Mouse (Mus musculus): Measurements from ENCODE around the gene Ankrd33b. TPM values are rescaled to one million over a fixed set of nuclear protein-coding genes. Genes with fewer than 3 reads are reported as not detected.

Ankrd33b gene
- total RNA-seq, 2 experiments from 2014 or later = 16.2 to 17.4 TPM

GRCm38 (mm10) chr15:31369125-31369612, 1.6 kb upstream of the Ankrd33b start:
- intact Hi-C loops (cut with DNase I) = loop anchor here (5.0 kb wide), 1 partner anchor 78 kb away; no protein-coding TSS in a partner anchor
- no peak for DNase-seq

GRCm38 (mm10) chr15:31368556-31368955, 1.0 kb upstream of the Ankrd33b start:
- intact Hi-C loops (cut with DNase I) = loop anchor here (5.0 kb wide), 1 partner anchor 79 kb away; no protein-coding TSS in a partner anchor

GRCm38 (mm10) chr15:31366596-31367480, 688 bp downstream of the Ankrd33b start:
- DNase-seq = no peak
- intact Hi-C loops (cut with DNase I) = loop anchor here (2.0 to 5.0 kb wide), 3 partner anchors 52 to 80 kb away; no protein-coding TSS in a partner anchor

More at GRCm38 (mm10) chr15:31368556-31368955, 1.0 kb upstream of the Ankrd33b start:
- DNase-seq = no peak

- peak; percentile 59 to 61 for DNase-seq
- intact Hi-C loops (cut with DNase I) = loop anchor here (2.0 to 5.0 kb wide), 4 partner anchors 21 to 81 kb away; no protein-coding TSS in a partner anchor
These were observed 1.6 kb downstream of the Ankrd33b start for GRCm38 (mm10) chr15:31365720-31366591.

- no peak for DNase-seq
- intact Hi-C loops (cut with DNase I) = loop anchor here (2.0 to 5.0 kb wide), 2 partner anchors 20 to 82 kb away; no protein-coding TSS in a partner anchor
These were observed 2.3 kb downstream of the Ankrd33b start for GRCm38 (mm10) chr15:31365041-31365719.

GRCm38 (mm10) chr15:31364396-31364795, 3.1 kb downstream of the Ankrd33b start:
- intact Hi-C loops (cut with DNase I) = loop anchor here (2.0 kb wide), 1 partner anchor 20 kb away; no protein-coding TSS in a partner anchor
- no peak for DNase-seq

- intact Hi-C loops (cut with DNase I) = loop anchor here (2.0 kb wide), 1 partner anchor 19 kb away; no protein-coding TSS in a partner anchor
- no peak for DNase-seq
These were observed 3.6 kb downstream of the Ankrd33b start for GRCm38 (mm10) chr15:31363981-31364361.

- intact Hi-C loops (cut with DNase I) = no loop called here
- DNase-seq = no peak
These were observed 4.1 kb downstream of the Ankrd33b start for GRCm38 (mm10) chr15:31363241-31363980.

GRCm38 (mm10) chr15:31361259-31361853, 6.2 kb downstream of the Ankrd33b start:
- intact Hi-C loops (cut with DNase I) = no loop called here

GRCm38 (mm10) chr15:31360593-31360992, 6.9 kb downstream of the Ankrd33b start:
- intact Hi-C loops (cut with DNase I) = no loop called here
- no peak for DNase-seq

More at GRCm38 (mm10) chr15:31361259-31361853, 6.2 kb downstream of the Ankrd33b start:
- no peak for DNase-seq

GRCm38 (mm10) chr15:31359805-31360204, 7.7 kb downstream of the Ankrd33b start:
- DNase-seq = no peak
- intact Hi-C loops (cut with DNase I) = no loop called here

- peak; percentile 56 to 58 for DNase-seq
- intact Hi-C loops (cut with DNase I) = no loop called here
These were observed 14.8 kb downstream of the Ankrd33b start for GRCm38 (mm10) chr15:31352494-31353279.

GRCm38 (mm10) chr15:31349810-31350341, 17.6 kb downstream of the Ankrd33b start:
- intact Hi-C loops (cut with DNase I) = no loop called here
- DNase-seq = no peak

- DNase-seq = no peak
- intact Hi-C loops (cut with DNase I) = no loop called here
These were observed 18.5 kb downstream of the Ankrd33b start for GRCm38 (mm10) chr15:31349046-31349445.

GRCm38 (mm10) chr15:31348241-31348640, 19.3 kb downstream of the Ankrd33b start:
- intact Hi-C loops (cut with DNase I) = no loop called here
- no peak for DNase-seq

GRCm38 (mm10) chr15:31346508-31346907, 21.0 kb downstream of the Ankrd33b start:
- DNase-seq = no peak
- intact Hi-C loops (cut with DNase I) = no loop called here

GRCm38 (mm10) chr15:31345366-31345765, 22.2 kb downstream of the Ankrd33b start:
- DNase-seq = no peak
- intact Hi-C loops (cut with DNase I) = loop anchor here (2.0 kb wide), 1 partner anchor 19 kb away; no protein-coding TSS in a partner anchor

- no peak for DNase-seq
- intact Hi-C loops (cut with DNase I) = loop anchor here (2.0 kb wide), 1 partner anchor 20 kb away; no protein-coding TSS in a partner anchor
These were observed 22.7 kb downstream of the Ankrd33b start for GRCm38 (mm10) chr15:31344811-31345211.

Measured in heart, postnatal 10 days (tissue).